Mouse (Mus musculus): ENCODE results near the gene Bahcc1. TPM values are rescaled to one million over a fixed set of nuclear protein-coding genes. Genes with fewer than 3 reads are reported as not detected.

Gene Bahcc1
- total RNA-seq, 2 experiments from 2014 or later: 7.8 to 8.3 TPM

DNA sequence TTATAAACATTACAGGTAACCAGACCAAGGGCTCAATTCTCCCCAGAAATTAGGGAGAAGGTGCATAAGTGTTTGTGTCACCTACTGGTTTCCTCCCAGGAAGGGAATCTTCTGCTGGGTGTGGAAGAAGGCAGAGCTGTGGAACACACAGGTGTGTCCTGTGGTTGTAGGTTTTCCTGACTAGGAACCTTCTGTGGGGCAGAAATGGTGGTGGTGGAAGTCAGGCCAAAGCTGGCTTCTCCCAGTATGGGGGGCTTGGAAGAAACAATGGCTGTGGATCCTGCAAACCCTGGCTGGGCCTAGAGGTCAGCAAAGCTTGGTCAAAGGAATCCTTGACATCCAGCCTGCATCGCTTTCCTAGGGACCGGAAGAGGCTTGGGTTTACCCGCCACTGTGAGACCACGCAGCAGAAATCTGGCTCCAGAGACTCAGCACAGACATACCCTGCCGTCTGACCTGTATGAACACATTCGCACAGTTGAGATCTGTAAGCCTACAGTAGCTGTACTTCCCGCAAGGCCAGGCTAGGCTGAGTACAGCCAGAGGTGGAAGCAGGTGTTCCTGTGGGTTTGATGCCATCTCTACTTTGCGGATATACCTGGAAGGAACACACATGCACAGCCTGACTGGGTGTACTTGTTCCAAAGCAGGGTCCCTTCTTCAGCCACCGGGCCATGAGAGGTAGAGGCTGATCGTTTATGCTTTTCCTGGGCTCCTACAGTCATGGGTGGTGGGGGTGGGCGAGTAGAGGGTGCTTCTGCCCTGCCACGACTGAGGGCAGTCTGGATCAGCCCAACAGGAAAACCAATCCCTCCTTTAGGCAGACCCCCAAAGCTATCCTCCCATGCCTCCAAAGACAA, 6.1 kb upstream of the Bahcc1 start:
- intact Hi-C loops (cut with DNase I): no loop called here
- no peak for DNase-seq (ENCODE audit: low spot score)

- intact Hi-C loops (cut with DNase I): no loop called here
- no peak for DNase-seq (ENCODE audit: low spot score)
These were observed 5.1 kb upstream of the Bahcc1 start for GRCm38 (mm10) chr11:120227571-120228051.

GRCm38 (mm10) chr11:120228116-120228890, 4.4 kb upstream of the Bahcc1 start:
- intact Hi-C loops (cut with DNase I): no loop called here
- DNase-seq (ENCODE audit: low spot score): no peak

- intact Hi-C loops (cut with DNase I): no loop called here
- DNase-seq (ENCODE audit: low spot score): no peak
These were observed 3.8 kb upstream of the Bahcc1 start for GRCm38 (mm10) chr11:120228911-120229437.

- intact Hi-C loops (cut with DNase I): loop anchor here (1.0 kb wide), 1 partner anchor 41 kb away; no protein-coding TSS in a partner anchor
- DNase-seq (ENCODE audit: low spot score): peak; percentile 80
These were observed 2.6 kb upstream of the Bahcc1 start for GRCm38 (mm10) chr11:120229861-120230751.

DNA sequence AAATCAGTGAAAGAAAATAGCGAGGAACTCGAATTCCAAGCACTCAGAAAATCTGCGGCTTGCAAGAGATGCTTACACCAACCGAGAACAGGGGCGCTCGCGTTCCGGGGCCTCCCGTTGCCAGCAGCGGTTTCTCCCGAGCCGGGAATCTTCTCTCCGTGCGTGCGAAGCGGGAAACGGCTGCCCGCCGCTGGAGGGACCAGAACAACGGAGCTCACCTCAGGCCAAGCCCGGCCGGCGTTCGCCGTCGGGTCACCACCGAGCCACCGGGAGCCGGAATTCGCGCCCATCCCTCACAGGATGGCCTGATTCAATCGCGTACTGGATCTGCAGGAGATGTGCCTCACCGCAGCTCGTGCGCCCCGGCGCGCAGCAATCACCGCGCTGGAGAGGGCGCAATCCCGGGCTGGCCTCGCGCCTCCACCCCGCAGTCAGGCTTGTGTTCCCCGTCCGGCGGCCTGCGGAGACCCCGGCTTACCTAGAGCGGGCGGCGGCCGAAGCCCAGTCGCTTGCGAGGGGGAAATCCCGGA, 1.8 kb upstream of the Bahcc1 start:
- DNase-seq (ENCODE audit: low spot score): no peak
- intact Hi-C loops (cut with DNase I): loop anchor here (1.0 kb wide), 1 partner anchor 42 kb away; no protein-coding TSS in a partner anchor

- DNase-seq (ENCODE audit: low spot score): peak; percentile 97
- intact Hi-C loops (cut with DNase I): no loop called here
These were observed 1.4 kb upstream of the Bahcc1 start for GRCm38 (mm10) chr11:120231379-120231778.

DNA sequence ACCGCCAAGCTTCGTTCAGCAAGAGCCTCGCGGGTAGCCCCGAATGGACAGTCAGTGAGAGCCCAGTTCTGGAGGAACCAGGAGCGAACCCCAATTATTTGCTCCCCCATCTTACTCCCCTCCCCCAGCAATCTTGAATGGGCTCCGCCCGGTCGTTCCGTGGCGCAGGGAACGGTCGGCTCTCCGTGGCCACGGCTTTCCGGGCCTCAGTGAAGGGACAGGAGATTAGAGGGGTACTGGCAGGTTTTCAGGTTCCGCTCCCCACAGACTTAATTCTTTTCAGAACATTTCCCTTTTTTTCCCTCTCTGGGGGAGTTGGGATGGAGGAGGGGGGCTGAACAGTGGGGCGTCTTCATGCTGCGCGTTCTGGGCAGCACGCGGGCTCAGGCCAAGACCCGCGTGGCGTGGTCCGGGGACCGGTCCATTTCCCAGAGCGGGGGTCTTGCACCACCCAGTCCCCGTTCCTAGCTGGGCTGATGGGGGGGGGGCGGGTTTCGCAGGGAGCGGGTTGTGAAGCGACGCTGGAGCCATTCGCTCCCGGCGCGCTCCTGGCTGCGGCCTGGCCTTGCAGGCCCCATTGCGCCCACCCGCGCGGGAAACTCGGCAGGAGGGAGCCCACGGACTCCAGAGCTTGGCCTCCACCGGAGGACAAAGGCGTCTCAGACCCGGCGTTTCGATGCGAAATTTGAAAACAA, 841 bp downstream of the Bahcc1 start:
- no peak for DNase-seq (ENCODE audit: low spot score)
- intact Hi-C loops (cut with DNase I): loop anchor here (1.0 to 2.0 kb wide), 2 partner anchors 45 to 73 kb away; no protein-coding TSS in a partner anchor

- DNase-seq (ENCODE audit: low spot score): no peak
- intact Hi-C loops (cut with DNase I): loop anchor here (2.0 kb wide), 1 partner anchor 73 kb away; no protein-coding TSS in a partner anchor
These were observed 1.5 kb downstream of the Bahcc1 start for GRCm38 (mm10) chr11:120234136-120234775.

DNA sequence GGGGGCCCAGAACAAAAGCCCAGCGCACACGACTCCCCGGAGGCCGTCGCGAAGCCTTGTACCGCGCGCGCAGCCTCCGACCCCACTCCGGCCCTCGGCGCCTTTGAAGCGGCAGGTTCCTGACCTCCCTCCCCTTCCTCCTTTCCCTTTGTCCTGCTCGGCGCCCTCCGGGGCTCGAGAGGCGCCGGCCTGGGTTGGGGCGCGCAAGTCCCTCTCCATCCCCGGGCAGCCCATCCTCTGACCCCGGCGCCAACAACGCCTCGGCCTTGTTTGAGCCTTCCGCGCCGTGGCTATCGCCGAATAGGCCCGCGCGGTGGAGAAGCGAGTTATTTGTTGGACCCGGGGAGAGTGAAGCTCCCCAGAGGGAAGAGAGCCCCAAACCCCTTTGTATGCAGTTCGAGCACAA, 2.0 kb downstream of the Bahcc1 start:
- no peak for DNase-seq (ENCODE audit: low spot score)
- intact Hi-C loops (cut with DNase I): loop anchor here (2.0 to 5.0 kb wide), 2 partner anchors 72 to 113 kb away; partner anchors contain the start of gene Actg1

- intact Hi-C loops (cut with DNase I): loop anchor here (1.0 to 5.0 kb wide), 3 partner anchors 48 to 112 kb away; partner anchors contain the start of gene Actg1
- DNase-seq (ENCODE audit: low spot score): no peak
These were observed 2.8 kb downstream of the Bahcc1 start for GRCm38 (mm10) chr11:120235385-120236113.

- DNase-seq (ENCODE audit: low spot score): no peak
- intact Hi-C loops (cut with DNase I): loop anchor here (1.0 to 5.0 kb wide), 2 partner anchors 49 to 111 kb away; partner anchors contain the start of gene Actg1
These were observed 3.3 kb downstream of the Bahcc1 start for GRCm38 (mm10) chr11:120236114-120236437.

- intact Hi-C loops (cut with DNase I): loop anchor here (1.0 to 5.0 kb wide), 2 partner anchors 49 to 111 kb away; partner anchors contain the start of gene Actg1
- no peak for DNase-seq (ENCODE audit: low spot score)
These were observed 3.9 kb downstream of the Bahcc1 start for GRCm38 (mm10) chr11:120236438-120237165.

GRCm38 (mm10) chr11:120237166-120238131, 4.7 kb downstream of the Bahcc1 start:
- no peak for DNase-seq (ENCODE audit: low spot score)
- intact Hi-C loops (cut with DNase I): loop anchor here (5.0 kb wide), 1 partner anchor 110 kb away; the partner anchor contains the start of gene Actg1

- intact Hi-C loops (cut with DNase I): loop anchor here (5.0 kb wide), 1 partner anchor 109 kb away; the partner anchor contains the start of gene Actg1
These were observed 5.6 kb downstream of the Bahcc1 start for GRCm38 (mm10) chr11:120238306-120238705.

More at GRCm38 (mm10) chr11:120238306-120238705, 5.6 kb downstream of the Bahcc1 start:
- DNase-seq (ENCODE audit: low spot score): no peak
